Mouse (Mus musculus) heart, postnatal 10 days (tissue): ENCODE results near the gene Olfr1317. TPM values are rescaled to one million over a fixed set of nuclear protein-coding genes. Genes with fewer than 3 reads are reported as not detected.

Experiments used
- DNase-seq, 2 experiments: peaks; one replicate each; pipeline ENCODE4 v3.0.0; 2021
- intact Hi-C: fragments of 180-260 bp; cut with DNase I; formaldehyde crosslinking; loops from one replicate; pipeline ENCODE4 v1.15.1; 2025
- total RNA-seq, 2 experiments: library from RNA; stranded (reverse); gene quantifications; 2 replicates each; pipeline ENCODE4 v1.2.3; 2021

Gene Olfr1317
- not detected for total RNA-seq

DNA sequence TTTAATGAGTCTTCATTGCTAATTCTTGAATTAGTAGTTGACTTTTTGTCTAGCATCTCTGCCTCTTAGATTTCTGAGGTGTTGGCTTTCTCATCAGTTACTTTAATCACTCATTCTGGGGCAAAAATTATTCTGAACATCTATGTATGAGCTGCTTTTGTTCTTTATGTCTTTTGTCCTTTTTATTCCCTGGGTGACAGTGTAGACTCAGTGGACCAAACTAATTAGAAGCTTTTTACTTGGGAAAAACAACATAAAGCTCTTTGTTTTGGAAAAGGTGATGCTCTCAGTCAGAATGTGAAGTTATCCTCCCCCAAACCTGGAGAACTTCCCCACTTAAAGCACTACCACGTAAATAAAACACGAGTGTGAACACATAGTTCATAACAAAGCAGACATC lies at the start of gene Olfr1317:
Gene Olfr1317, plus strand, starts transcription at position 301 of the 400 bp plus-strand sequence.
- intact Hi-C loops: no loop called here

DNA sequence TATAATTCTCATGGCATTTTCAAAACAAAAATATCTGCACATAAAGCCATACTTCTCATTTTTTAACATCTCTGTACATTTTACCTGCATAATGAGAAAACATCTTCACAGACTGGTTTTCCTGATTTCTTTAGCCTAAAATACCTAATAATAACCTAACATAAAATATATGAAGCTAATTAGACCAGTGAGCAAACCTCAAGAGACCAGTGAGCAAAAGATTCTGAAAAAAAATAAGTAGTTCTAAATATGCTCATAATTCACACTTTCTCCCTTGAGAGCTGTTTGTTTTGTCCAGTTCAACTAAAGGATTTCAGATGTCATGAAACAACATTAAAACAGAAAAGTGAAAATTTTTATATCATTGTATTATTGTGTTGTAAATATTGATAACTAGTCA lies 43.4 kb upstream of the Olfr1317 start, which contains the start of gene Olfr1314:
Gene Olfr1314, minus strand, starts transcription at position 101 of the 400 bp plus-strand sequence.
- intact Hi-C loops: no loop called here
- DNase-seq: no peak

More for the DNA sequence above, at the start of gene Olfr1317:
- no peak for DNase-seq

GRCm38 (mm10) chr2:112115340-112115739 lies 24.8 kb upstream of the Olfr1317 start, which contains the start of gene Olfr1315-ps1:
Olfr1315-ps1 (minus strand) TSS chr2:112115440.
- intact Hi-C loops: no loop called here
- DNase-seq: no peak

- DNase-seq: no peak
- intact Hi-C loops: no loop called here
Measured at GRCm38 (mm10) chr2:112134877-112135276, 5.3 kb upstream of the Olfr1317 start, which contains the start of gene Olfr1316. Olfr1316 (minus strand) TSS chr2:112134977.

- no peak for DNase-seq
- intact Hi-C loops: no loop called here
Measured at GRCm38 (mm10) chr2:112153898-112154297, 13.8 kb downstream of the Olfr1317 start, which contains the start of gene Olfr1318. Olfr1318 (plus strand) TSS chr2:112154198.

Other genes starting within 250 kb of the Olfr1317 start
- not detected for gene Olfr1306, start 224.1 kb upstream of the Olfr1317 start, total RNA-seq
- under 1 TPM in 1 of 2 experiments, not detected in 1; 0.02 TPM for gene Olfr1307, start 190.9 kb upstream of the Olfr1317 start, total RNA-seq
- not detected for gene Olfr1308, start 175.4 kb upstream of the Olfr1317 start, total RNA-seq
- gene Olfr1309, start 150.0 kb upstream of the Olfr1317 start, total RNA-seq: not detected
- gene Olfr1310, start 127.6 kb upstream of the Olfr1317 start, total RNA-seq: not detected
- not detected for gene Olfr1311, start 115.9 kb upstream of the Olfr1317 start, total RNA-seq
- not detected for gene Olfr1312, start 90.1 kb upstream of the Olfr1317 start, total RNA-seq
- not detected for gene Olfr1313, start 62.5 kb upstream of the Olfr1317 start, total RNA-seq
- gene Olfr1314, start 43.5 kb upstream of the Olfr1317 start, total RNA-seq: not detected
- not detected for gene Olfr1315-ps1, start 24.9 kb upstream of the Olfr1317 start, total RNA-seq
- not detected for gene Olfr1316, start 5.4 kb upstream of the Olfr1317 start, total RNA-seq
- gene Olfr1318, start 13.9 kb downstream of the Olfr1317 start, total RNA-seq: not detected
- 1 to 10 TPM; 5.8 to 6.0 TPM for gene Lpcat4, start 99.1 kb downstream of the Olfr1317 start, total RNA-seq
- gene Nutm1, start 119.0 kb downstream of the Olfr1317 start, total RNA-seq: not detected
- gene Nop10, start 121.6 kb downstream of the Olfr1317 start, total RNA-seq: 10 to 100 TPM; 63.9 to 67.6 TPM
- 10 to 100 TPM; 37.1 to 43.3 TPM for gene Slc12a6, start 125.5 kb downstream of the Olfr1317 start, total RNA-seq
- 1 to 10 TPM in 1 of 2 experiments, under 1 TPM in 1; 0.31 to 1.3 TPM for gene Gm21985, start 126.0 kb downstream of the Olfr1317 start, total RNA-seq
- gene Emc4, start 227.7 kb downstream of the Olfr1317 start, total RNA-seq: 10 to 100 TPM; 66.9 to 71.3 TPM
- 10 to 100 TPM in 1 of 2 experiments, 1 to 10 TPM in 1; 9.4 to 10.8 TPM for gene Katnbl1, start 238.9 kb downstream of the Olfr1317 start, total RNA-seq